Mouse (Mus musculus) midbrain, embryonic 16.5 days (tissue): ENCODE results near the gene Efcab6. TPM values are rescaled to one million over a fixed set of nuclear protein-coding genes. Genes with fewer than 3 reads are reported as not detected.

Experiments used
- ATAC-seq: fragments of 200-750 bp; cut with Nextera tagmentation; 2 replicates; pipeline ENCODE4 v1.8.0; 2017; ENCODE audit warnings: moderate TSS enrichment
- H3K27ac ChIP-seq: fragments of 300-500 bp; sonication (generic); 2 replicates; pipeline ENCODE4 v1.5.1; 2014; ENCODE audit warnings: mild to moderate bottlenecking, low read length, mixed read lengths
- H3K27me3 ChIP-seq: fragments of 300-500 bp; sonication (generic); 2 replicates; pipeline ENCODE4 v1.6.1; 2014; ENCODE audit warnings: low read depth, low read length, mixed read lengths; ENCODE audit not compliant: control insufficient read depth, insufficient read depth
- H3K36me3 ChIP-seq: fragments of 300-500 bp; sonication (generic); 2 replicates; pipeline ENCODE4 v1.6.1; 2014; ENCODE audit warnings: mild to moderate bottlenecking, low read length, moderate library complexity, mixed read lengths; ENCODE audit not compliant: control insufficient read depth, insufficient read depth
- H3K4me1 ChIP-seq: fragments of 300-500 bp; sonication (generic); 2 replicates; pipeline ENCODE4 v1.6.1; 2014; ENCODE audit warnings: mild to moderate bottlenecking, low read length, mixed read lengths; ENCODE audit not compliant: control insufficient read depth, insufficient read depth
- H3K4me2 ChIP-seq: fragments of 300-500 bp; sonication (generic); 2 replicates; pipeline ENCODE4 v1.6.1; 2014; ENCODE audit warnings: mild to moderate bottlenecking, low read length, mixed read lengths
- H3K4me3 ChIP-seq: fragments of 300-500 bp; sonication (generic); 2 replicates; pipeline ENCODE4 v1.5.1; 2014; ENCODE audit warnings: low read depth, mild to moderate bottlenecking, low read length, moderate library complexity, mixed read lengths
- H3K9ac ChIP-seq: fragments of 300-500 bp; sonication (generic); 2 replicates; pipeline ENCODE4 v1.6.1; 2014; ENCODE audit warnings: low read depth, low read length, mixed read lengths
- H3K9me3 ChIP-seq: fragments of 300-500 bp; sonication (generic); replicated peaks from 2 replicates; pipeline ENCODE4 v1.6.1; 2014; ENCODE audit warnings: mild to moderate bottlenecking, low read length, mixed read lengths; ENCODE audit not compliant: control insufficient read depth, poor library complexity, severe bottlenecking
- WGBS: fragments of 180-500 bp; shearing (Covaris S2); extraction: QIAGEN DNeasy Blood & Tissue Kit; methylation state at CpG from one replicate; pipeline ENCODE4 v1.1.7; 2014; 5-methylcytosine and 5-hydroxymethylcytosine counted together
- polyA plus RNA-seq: library from polyadenylated mRNA; unstranded; fragments of >200 nt; fragmentation: Nextera tagmentation; extraction: Ambion mirVana; gene quantifications from 2 replicates; pipeline ENCODE4 v1.2.1, GENCODE M21; 2015

Efcab6 gene
- polyA plus RNA-seq, 1 experiment from 2014 or later: 1.5 TPM

- Histone ChIP-seq H3K27me3 (no peaks in the 10 kb centered on the region), H3K9me3 (no peaks in the 10 kb centered on the region), H3K4me3 (no peak overlapping the region), H3K27ac (no peak overlapping the region), H3K9ac (no peak overlapping the region), H3K4me2 (no peak overlapping the region), H3K36me3 (no peaks in the 10 kb centered on the region), H3K4me1 (no peaks in the 10 kb centered on the region)
- ATAC-seq: no peak
- 33% methylated on average over 5 of the region's 5 CpGs for WGBS
These were observed 88.1 kb downstream of the Efcab6 start for GRCm38 (mm10) chr15:83977108-83977507.

- no peaks in the 10 kb centered on the region for H3K27me3 ChIP-seq
- WGBS: 64% methylated on average over 9 of the region's 9 CpGs
- no peak for ATAC-seq
- H3K9ac ChIP-seq: no peak overlapping the region
- no peak overlapping the region for H3K4me3 ChIP-seq
- no peak overlapping the region for H3K27ac ChIP-seq
- peaks cover 5% of the 10 kb centered on the region; the same call in 1 of the 2 replicates for H3K4me1 ChIP-seq
- no peaks in the 10 kb centered on the region for H3K9me3 ChIP-seq
- H3K36me3 ChIP-seq: no peaks in the 10 kb centered on the region
- H3K4me2 ChIP-seq: no peak overlapping the region
These were observed 93.0 kb downstream of the Efcab6 start for GRCm38 (mm10) chr15:83972206-83972605.

GRCm38 (mm10) chr15:83967802-83968201 lies 97.4 kb downstream of the Efcab6 start:
- no peaks in the 10 kb centered on the region for H3K27me3 ChIP-seq
- H3K4me1 ChIP-seq: peaks cover 5% of the 10 kb centered on the region; the same call in 1 of the 2 replicates
- no peak overlapping the region for H3K27ac ChIP-seq
- no peak overlapping the region for H3K9ac ChIP-seq
- peak; percentile 39; the same call in 1 of the 2 replicates for ATAC-seq
- H3K9me3 ChIP-seq: no peaks in the 10 kb centered on the region
- 32% methylated on average over 12 of the region's 12 CpGs for WGBS
- H3K4me3 ChIP-seq: no peak overlapping the region
- H3K4me2 ChIP-seq: peak overlapping the region; percentile 20; the same call in 1 of the 2 replicates
- no peaks in the 10 kb centered on the region for H3K36me3 ChIP-seq

GRCm38 (mm10) chr15:83965126-83965525 lies 100.1 kb downstream of the Efcab6 start:
- Histone ChIP-seq H3K9ac (no peak overlapping the region), H3K4me1 (peaks cover 5% of the 10 kb centered on the region), H3K4me3 (no peak overlapping the region), H3K27ac (no peak overlapping the region), H3K27me3 (no peaks in the 10 kb centered on the region), H3K4me2 (no peak overlapping the region), H3K36me3 (no peaks in the 10 kb centered on the region), H3K9me3 (no peaks in the 10 kb centered on the region)
- no peak for ATAC-seq
- WGBS: 79% methylated on average over 8 of the region's 8 CpGs

- ATAC-seq: no peak
- H3K4me1 ChIP-seq: no peaks in the 10 kb centered on the region; the same call in none of the 2 replicates
- WGBS: 76% methylated on average over 3 of the region's 3 CpGs
- H3K36me3 ChIP-seq: no peaks in the 10 kb centered on the region
- no peaks in the 10 kb centered on the region for H3K9me3 ChIP-seq
- no peak overlapping the region for H3K4me2 ChIP-seq
- no peak overlapping the region for H3K9ac ChIP-seq
- no peak overlapping the region for H3K27ac ChIP-seq
- H3K27me3 ChIP-seq: no peaks in the 10 kb centered on the region
- H3K4me3 ChIP-seq: no peak overlapping the region
These were observed 106.8 kb downstream of the Efcab6 start for GRCm38 (mm10) chr15:83958376-83958775.

GRCm38 (mm10) chr15:83956996-83957395 lies 108.2 kb downstream of the Efcab6 start:
- no peak overlapping the region for H3K9ac ChIP-seq
- no peaks in the 10 kb centered on the region for H3K9me3 ChIP-seq
- ATAC-seq: no peak
- H3K27me3 ChIP-seq: no peaks in the 10 kb centered on the region
- 86% methylated on average over 7 of the region's 7 CpGs for WGBS
- no peak overlapping the region for H3K27ac ChIP-seq
- H3K4me2 ChIP-seq: no peak overlapping the region
- H3K36me3 ChIP-seq: no peaks in the 10 kb centered on the region
- H3K4me3 ChIP-seq: no peak overlapping the region
- no peaks in the 10 kb centered on the region; the same call in 1 of the 2 replicates for H3K4me1 ChIP-seq

- Histone ChIP-seq H3K27ac (no peak overlapping the region), H3K9ac (no peak overlapping the region), H3K4me3 (no peak overlapping the region), H3K27me3 (no peaks in the 10 kb centered on the region), H3K4me2 (no peak overlapping the region), H3K4me1 (no peaks in the 10 kb centered on the region), H3K9me3 (no peaks in the 10 kb centered on the region), H3K36me3 (no peaks in the 10 kb centered on the region)
- WGBS: 84% methylated on average over 8 of the region's 8 CpGs
- no peak for ATAC-seq
These were observed 109.1 kb downstream of the Efcab6 start for GRCm38 (mm10) chr15:83955948-83956707.

- Histone ChIP-seq H3K4me1 (no peaks in the 10 kb centered on the region), H3K36me3 (no peaks in the 10 kb centered on the region), H3K9ac (no peak overlapping the region), H3K27me3 (no peaks in the 10 kb centered on the region), H3K27ac (no peak overlapping the region), H3K4me2 (no peak overlapping the region), H3K4me3 (no peak overlapping the region), H3K9me3 (no peaks in the 10 kb centered on the region)
- ATAC-seq: no peak
- WGBS: 52% methylated on average over 16 of the region's 16 CpGs
These were observed 115.3 kb downstream of the Efcab6 start for GRCm38 (mm10) chr15:83949729-83950491.

- Histone ChIP-seq H3K27ac (no peak overlapping the region), H3K4me1 (peaks cover 6% of the 10 kb centered on the region; the same call in 1 of the 2 replicates), H3K9ac (no peak overlapping the region), H3K27me3 (no peaks in the 10 kb centered on the region), H3K36me3 (no peaks in the 10 kb centered on the region), H3K4me3 (no peak overlapping the region), H3K9me3 (no peaks in the 10 kb centered on the region), H3K4me2 (no peak overlapping the region)
- WGBS: 47% methylated on average over 5 of the region's 5 CpGs
- no peak for ATAC-seq
These were observed 125.5 kb downstream of the Efcab6 start for GRCm38 (mm10) chr15:83939703-83940102.
